Mouse (Mus musculus): ENCODE measurements around the gene Cldn8. TPM values are rescaled to one million over a fixed set of nuclear protein-coding genes. Genes with fewer than 3 reads are reported as not detected.

Gene Cldn8
- not detected for total RNA-seq (2021)

GRCm38 (mm10) chr16:88563045-88563913 is at the start of gene Cldn8:
TSS of gene Cldn8 (minus strand) at chr16:88563183.
- no peak for DNase-seq (ENCODE audit: low spot score in 2 of 2)
- intact Hi-C loops (cut with DNase I), result no loop called here

- intact Hi-C loops (cut with DNase I), result no loop called here
- no peak for DNase-seq (ENCODE audit: low spot score in 2 of 2)
Measured at GRCm38 (mm10) chr16:88612712-88613111, 49.7 kb upstream of the Cldn8 start.

GRCm38 (mm10) chr16:88611922-88612321 is 48.9 kb upstream of the Cldn8 start, which contains the start of gene Krtap24-1:
TSS of gene Krtap24-1 (minus strand) at chr16:88612279.
- intact Hi-C loops (cut with DNase I), result no loop called here
- no peak for DNase-seq (ENCODE audit: low spot score in 2 of 2)

- intact Hi-C loops (cut with DNase I), result no loop called here
Measured at GRCm38 (mm10) chr16:88604570-88604969, 41.6 kb upstream of the Cldn8 start.

DNA sequence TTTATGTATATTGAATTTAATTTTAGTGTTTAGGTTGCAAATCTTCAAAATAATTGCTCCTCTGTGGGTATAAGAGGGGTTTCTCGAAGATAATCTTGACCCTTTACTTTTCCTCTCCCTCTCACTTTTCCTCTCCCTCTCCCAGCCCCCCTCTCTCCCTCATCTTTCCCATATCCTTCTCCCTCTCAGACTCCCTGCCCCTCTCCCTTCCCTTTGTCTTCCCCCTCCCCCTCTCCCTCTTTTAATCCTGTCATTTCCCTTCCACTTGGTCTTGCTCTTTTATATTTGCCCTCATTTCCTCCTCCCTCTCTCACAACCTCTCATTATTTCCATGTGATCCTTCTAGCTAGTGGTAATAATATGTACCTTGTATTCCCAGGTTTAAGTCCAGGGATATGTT is 39.5 kb upstream of the Cldn8 start:
- no peak for DNase-seq (ENCODE audit: low spot score in 2 of 2)
- intact Hi-C loops (cut with DNase I), result no loop called here

More at GRCm38 (mm10) chr16:88604570-88604969, 41.6 kb upstream of the Cldn8 start:
- DNase-seq (ENCODE audit: low spot score in 2 of 2), result no peak

GRCm38 (mm10) chr16:88600303-88600702 is 37.3 kb upstream of the Cldn8 start:
- intact Hi-C loops (cut with DNase I), result no loop called here
- no peak for DNase-seq (ENCODE audit: low spot score in 2 of 2)

GRCm38 (mm10) chr16:88599504-88600237 is 36.7 kb upstream of the Cldn8 start:
- DNase-seq (ENCODE audit: low spot score in 2 of 2), result no peak
- intact Hi-C loops (cut with DNase I), result no loop called here

DNA sequence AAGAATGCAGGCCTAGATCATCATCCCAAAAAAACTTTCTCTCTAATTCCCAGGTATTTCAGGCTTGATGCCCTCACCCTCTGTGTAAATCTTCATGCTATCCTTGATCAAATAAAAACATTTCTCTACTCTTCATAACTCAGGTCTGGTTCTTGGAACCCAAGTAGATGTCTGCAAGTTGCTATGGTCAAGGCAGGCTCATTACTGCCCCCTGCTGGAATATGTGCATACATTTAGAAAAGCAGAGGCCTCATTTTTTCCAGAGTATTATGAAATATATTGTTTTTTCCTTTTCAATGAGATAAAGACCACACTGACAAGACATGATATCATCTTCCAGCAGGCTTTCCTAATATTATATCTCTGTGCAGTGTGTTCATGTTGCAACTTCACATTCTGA is 29.8 kb upstream of the Cldn8 start:
- intact Hi-C loops (cut with DNase I), result no loop called here
- peak in 1 of 2 experiments; percentile 4 for DNase-seq (ENCODE audit: low spot score in 2 of 2)

DNA sequence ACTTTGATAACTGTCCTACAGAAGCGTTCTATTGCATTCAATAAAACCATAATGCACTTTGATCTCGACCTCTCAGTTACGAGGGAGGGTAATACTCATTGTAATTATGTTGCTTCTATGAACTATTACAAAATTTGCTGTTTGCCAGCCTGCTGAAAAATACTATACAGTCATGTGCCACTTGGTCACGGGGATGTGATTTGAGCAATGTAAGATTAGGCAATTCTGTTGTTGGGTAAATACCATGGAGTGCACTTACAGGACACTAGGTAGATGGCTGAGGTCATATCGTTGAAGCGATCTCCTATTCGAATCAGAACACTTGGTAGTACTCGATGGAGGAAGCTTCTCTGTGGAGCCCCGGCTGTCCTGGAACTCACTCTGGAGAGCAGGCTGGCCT is 20.4 kb upstream of the Cldn8 start:
- intact Hi-C loops (cut with DNase I), result no loop called here
- no peak for DNase-seq (ENCODE audit: low spot score in 2 of 2)

- no peak for DNase-seq (ENCODE audit: low spot score in 2 of 2)
- intact Hi-C loops (cut with DNase I), result no loop called here
Measured at GRCm38 (mm10) chr16:88575885-88576679, 13.1 kb upstream of the Cldn8 start.

DNA sequence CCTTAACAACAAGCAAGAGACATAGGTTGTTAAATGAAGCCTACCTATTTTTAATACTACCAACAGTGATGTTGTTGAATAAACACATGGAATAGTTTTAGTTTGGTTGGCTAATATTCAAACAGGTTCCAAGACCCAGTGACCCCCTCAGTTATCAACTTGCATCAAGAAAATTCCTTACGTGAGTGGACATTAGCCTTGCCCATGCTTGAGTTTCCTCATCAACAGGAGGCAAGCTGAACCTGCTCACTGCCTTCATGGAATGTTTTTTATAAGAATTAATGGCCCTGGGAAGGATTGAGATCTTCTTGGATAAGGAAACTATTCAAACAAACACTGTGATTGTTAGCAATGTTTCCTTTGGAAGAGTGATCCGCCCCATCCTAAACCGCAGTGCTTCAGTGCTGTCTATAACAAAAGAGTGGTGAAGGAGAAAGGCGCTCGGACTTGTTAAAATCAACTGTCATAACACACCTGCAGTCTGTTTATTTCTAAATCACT is 10.0 kb upstream of the Cldn8 start:
- DNase-seq (ENCODE audit: low spot score in 2 of 2), result no peak
- intact Hi-C loops (cut with DNase I), result no loop called here

DNA sequence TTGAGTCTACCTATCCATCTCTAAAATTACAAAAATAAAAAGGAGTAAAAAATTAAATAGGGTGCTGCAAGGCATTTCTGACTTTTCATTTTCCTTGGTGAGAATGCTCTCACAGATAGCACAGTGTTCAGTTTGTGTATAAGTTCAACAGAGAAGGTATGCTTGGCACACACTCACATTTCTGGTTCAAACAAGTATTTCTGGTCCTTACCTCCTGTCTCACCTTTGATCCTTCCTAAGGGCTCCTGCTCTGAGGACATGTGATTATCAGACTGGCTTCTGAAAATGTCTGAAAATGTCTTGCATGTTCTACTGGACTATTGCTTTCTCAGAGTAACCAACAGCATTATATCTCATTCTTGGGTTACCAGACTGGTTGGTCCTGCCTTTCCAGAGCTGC is 7.2 kb upstream of the Cldn8 start:
- DNase-seq (ENCODE audit: low spot score in 2 of 2), result no peak
- intact Hi-C loops (cut with DNase I), result no loop called here

GRCm38 (mm10) chr16:88569732-88570131 is 6.7 kb upstream of the Cldn8 start:
- DNase-seq (ENCODE audit: low spot score in 2 of 2), result no peak
- intact Hi-C loops (cut with DNase I), result no loop called here

DNA sequence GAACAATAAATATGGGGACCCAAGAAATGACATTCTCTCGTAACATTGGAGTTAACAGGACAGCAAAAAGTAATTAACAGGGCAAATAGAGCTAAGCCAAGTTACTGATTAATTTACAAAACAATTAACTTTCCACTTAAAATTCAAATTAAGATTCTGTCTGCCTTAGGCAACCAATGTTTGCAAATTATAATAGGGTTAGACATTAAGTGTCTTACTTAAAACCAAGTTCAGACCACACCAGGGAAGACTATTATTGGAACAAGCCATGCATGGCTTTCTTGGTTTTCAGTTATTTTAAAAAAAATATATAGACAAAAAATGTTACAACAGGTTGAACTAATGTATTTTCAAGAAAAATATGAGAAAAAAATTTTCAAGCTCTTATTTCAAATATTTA is 6.1 kb upstream of the Cldn8 start:
- no peak for DNase-seq (ENCODE audit: low spot score in 2 of 2)
- intact Hi-C loops (cut with DNase I), result no loop called here

DNA sequence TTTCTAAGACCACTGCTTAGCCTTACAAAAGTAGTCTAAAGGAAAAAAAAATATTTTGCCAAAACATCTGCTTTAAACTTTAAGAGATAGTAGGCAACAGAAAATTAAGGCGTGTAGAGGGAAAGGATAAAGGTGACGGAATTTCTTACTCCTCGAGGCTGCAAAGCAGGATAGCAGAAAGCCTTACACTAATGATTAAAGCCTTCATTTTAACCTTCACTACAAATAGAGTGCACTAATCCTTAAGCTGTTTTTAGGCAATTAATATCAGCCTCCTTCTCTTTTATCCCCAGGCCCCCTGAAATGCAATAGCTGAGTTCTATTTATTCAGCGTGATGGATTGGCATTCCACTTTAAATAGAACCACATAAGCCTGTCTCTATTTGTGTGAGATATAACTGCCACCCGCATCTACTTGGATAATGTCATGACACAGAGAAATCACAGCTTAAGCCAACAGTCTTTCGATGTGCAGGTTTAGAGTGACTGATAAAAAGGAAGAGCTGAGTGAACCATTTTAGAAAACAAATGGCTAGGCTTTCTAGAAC is 1.3 kb downstream of the Cldn8 start:
- DNase-seq (ENCODE audit: low spot score in 2 of 2), result no peak
- intact Hi-C loops (cut with DNase I), result no loop called here

GRCm38 (mm10) chr16:88542488-88542887 is 20.5 kb downstream of the Cldn8 start:
- intact Hi-C loops (cut with DNase I), result loop anchor here (5.0 kb wide), 1 partner anchor 170 kb away; no protein-coding TSS in a partner anchor
- peak; percentile 4 to 35 for DNase-seq (ENCODE audit: low spot score in 2 of 2)

DNA sequence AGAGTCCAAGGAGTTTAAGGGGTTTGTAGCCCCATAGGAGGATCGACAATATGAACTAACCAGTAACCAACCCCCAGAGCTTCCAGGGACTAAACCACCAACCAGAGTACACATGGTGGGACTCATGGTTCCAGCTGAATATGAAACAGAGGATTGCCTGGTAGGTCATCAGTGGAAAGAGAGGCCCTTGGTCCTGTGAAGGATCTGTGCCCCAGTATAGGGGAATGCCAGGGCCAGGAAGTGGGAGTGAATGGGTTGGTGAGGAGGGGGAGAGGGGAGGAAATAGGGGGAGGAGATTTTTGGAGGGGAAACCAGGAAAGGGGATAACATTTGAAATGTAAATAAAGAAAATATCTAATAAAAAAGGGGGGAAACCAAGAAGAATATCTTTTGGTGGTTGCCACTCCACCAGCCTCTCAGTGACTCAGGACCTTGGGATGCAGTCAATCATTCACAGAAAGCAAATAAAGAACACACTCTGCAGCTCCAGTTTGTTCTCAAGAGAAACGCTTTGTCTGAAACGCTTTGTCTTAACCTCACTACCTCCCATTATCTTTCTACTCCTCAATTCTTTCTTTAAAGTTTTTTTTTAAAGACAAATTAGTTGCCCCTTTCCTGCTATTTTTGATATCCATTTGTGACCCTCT is 23.0 kb downstream of the Cldn8 start:
- DNase-seq (ENCODE audit: low spot score in 2 of 2), result no peak
- intact Hi-C loops (cut with DNase I), result loop anchor here (5.0 kb wide), 1 partner anchor 168 kb away; no protein-coding TSS in a partner anchor

DNA sequence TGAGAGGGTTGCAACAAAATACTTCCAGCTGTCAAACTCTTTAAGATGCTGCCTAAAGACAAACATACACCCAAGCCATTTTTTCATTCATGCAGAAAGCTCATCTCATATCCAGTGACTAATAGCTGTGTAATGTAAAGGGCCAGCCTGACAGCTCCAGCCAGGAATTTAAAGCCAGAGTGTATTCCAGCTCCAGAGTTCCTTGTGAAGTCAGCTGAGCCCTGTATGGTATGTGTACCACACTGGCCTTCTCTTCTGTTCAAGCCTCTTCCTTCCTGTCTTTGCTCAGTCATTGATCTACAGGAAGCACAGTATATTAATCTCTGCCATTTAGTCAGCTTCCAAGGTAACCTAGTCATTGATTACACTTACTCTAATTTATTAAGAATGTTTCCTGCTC is 51.6 kb downstream of the Cldn8 start:
- no peak for DNase-seq (ENCODE audit: low spot score in 2 of 2)
- intact Hi-C loops (cut with DNase I), result no loop called here

Measured in left cerebral cortex, postnatal 25 days (tissue).